Mouse (Mus musculus): ENCODE data around the gene Cyp2d26. TPM values are rescaled to one million over a fixed set of nuclear protein-coding genes. Genes with fewer than 3 reads are reported as not detected.
A peak's percentile ranks its signal among the peaks of the same experiment; 100 is the strongest.
"Not testable (repeated sequence)": the region's sequence is repeated elsewhere in the genome, so short reads cannot be mapped to it uniquely, and the experiment has no call there.

Cyp2d26 gene
- polyA plus RNA-seq, 1 experiment from 2014 or later = not detected

DNA sequence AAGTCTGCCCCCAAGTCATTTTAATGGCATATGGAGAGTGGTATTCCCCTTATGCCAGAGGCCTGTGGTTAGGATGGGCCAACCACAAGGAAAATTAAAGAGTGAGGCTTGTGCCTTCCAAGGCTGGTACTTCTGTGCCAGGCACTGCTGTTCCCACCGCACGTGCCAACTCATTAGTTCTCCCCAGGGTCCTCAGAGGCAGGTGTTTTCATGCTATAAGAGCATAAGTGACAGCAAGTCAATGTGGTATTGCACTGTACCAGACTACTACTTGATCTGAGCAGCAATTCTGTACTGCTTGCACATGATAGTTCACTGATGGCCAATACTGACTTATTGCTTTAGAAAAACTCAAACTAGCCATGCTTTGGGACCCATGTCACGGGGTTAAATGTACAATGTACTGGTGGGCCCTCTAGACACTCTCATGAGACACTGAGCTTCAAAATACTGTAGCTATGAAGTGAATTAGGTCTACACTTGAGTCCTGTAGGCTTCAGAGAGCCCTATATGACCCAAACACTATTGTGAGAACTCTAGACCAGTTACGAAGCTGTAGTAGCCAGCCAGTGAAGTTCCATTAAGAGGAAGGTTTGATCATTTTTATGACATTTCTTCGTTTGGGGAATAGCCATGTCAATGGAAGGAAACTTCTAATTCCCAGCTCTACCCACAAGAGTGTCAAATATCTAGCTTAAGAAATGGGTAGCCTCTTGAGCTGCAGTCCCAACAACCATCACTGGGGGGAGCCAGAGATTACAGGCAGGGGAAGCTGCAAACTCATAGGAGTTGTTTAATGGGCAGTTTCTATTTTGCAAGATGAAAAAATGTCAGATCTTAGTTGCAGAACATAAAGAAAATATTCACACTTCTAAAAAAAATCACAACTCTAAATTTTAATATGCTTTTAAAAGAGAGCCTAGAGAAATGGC, 10.9 kb upstream of the Cyp2d26 start:
- Histone ChIP-seq H3K9ac (no peak overlapping the region), H3K36me3 (no peaks in the 10 kb centered on the region), H3K4me3 (no peak overlapping the region), H3K27me3 (no peaks in the 10 kb centered on the region), H3K4me1 (replicated peaks) (0 out of 2 replicates have a peak, but pooled peaks cover 4% of the 10 kb centered on the region), H3K9me3 (no peaks in the 10 kb centered on the region), H3K27ac (replicated peaks) (no peak overlapping the region), H3K4me2 (no peak overlapping the region)
- ATAC-seq (ENCODE audit: low FRiP score, low read depth) = peak; percentile 49; the same call in 1 of the 2 replicates
- WGBS = 61% methylated on average over 5 of the region's 5 CpGs

DNA sequence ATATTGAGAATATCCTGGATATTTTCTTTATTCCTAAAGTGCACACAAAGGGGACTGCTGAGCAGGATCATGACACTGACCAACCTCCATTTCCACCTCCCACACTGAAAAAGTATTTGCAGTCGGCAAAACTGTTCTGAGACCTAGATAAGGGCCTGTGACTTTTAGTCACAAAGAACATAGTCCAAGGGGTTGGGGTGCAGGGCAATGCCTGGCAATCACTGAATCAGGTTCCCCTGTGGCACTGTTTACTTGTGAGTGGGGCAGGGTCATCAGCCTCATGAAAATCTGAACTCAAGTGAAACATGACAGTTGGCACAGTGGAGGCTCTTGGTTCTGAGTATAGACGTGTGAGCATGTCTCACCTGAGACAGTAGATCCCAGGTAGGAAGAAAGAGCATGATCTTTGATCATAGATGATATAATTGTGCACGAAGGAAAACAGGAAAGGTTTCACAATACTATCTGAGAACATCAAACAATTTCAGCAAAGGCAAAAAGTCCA, 1.9 kb upstream of the Cyp2d26 start:
- Histone ChIP-seq H3K4me3 (no peak overlapping the region), H3K27ac (replicated peaks) (no peak overlapping the region), H3K4me1 (replicated peaks) (no peaks in the 10 kb centered on the region), H3K9me3 (no peaks in the 10 kb centered on the region), H3K36me3 (no peaks in the 10 kb centered on the region), H3K9ac (no peak overlapping the region), H3K27me3 (no peaks in the 10 kb centered on the region), H3K4me2 (no peak overlapping the region)
- WGBS = 83% methylated on average over 3 of the region's 3 CpGs
- no peak for ATAC-seq (ENCODE audit: low FRiP score, low read depth)

DNA sequence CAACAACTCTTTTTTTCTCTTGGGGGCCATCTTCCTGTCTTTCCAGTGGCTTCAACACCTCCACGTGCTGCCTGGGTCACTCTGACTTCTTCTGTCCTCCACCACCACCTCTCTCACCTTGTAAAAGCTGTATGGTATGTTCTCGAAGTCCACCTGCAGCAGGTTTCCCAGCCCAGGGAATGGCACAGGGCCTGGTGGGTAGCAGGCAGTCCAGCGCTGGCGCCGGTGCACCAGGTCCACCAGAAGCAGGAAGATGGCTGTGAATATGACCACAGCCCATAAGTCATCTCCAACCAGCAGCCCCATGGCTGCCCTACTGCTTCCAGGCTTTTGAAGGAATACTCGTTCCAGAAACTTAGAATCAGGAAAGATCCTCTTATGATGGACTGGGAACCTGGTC, 226 bp downstream of the Cyp2d26 start:
- Histone ChIP-seq H3K4me3 (no peak overlapping the region), H3K9ac (no peak overlapping the region), H3K36me3 (no peaks in the 10 kb centered on the region), H3K4me1 (replicated peaks) (no peaks in the 10 kb centered on the region), H3K9me3 (no peaks in the 10 kb centered on the region), H3K4me2 (no peak overlapping the region), H3K27me3 (no peaks in the 10 kb centered on the region), H3K27ac (replicated peaks) (no peak overlapping the region)
- WGBS = 89% methylated on average over 6 of the region's 6 CpGs
- ATAC-seq (ENCODE audit: low FRiP score, low read depth) = no peak

DNA sequence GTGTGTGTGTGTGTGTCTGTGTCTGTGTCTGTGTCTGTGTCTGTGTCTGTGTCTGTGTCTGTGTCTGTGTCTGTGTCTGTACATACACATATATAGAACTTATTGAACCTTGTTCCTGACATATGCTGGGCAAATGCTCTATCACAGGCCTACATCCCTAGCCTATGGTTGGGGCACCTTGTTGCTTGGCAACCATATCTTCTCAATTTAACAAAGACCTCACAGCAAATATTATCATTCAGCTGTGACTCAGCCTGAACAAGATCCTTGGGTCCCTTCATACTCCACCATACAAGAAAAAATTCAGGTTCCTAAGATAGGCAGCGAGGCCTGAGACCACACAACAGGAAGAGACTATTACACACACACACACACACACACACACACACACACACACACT, 640 bp downstream of the Cyp2d26 start:
- Histone ChIP-seq H3K4me3 (no peak overlapping the region), H3K9me3 (no peaks in the 10 kb centered on the region), H3K4me2 (no peak overlapping the region), H3K36me3 (no peaks in the 10 kb centered on the region), H3K9ac (no peak overlapping the region), H3K27ac (replicated peaks) (no peak overlapping the region), H3K27me3 (no peaks in the 10 kb centered on the region), H3K4me1 (replicated peaks) (no peaks in the 10 kb centered on the region)
- 92% methylated on average over 1 of the region's 1 CpGs for WGBS
- ATAC-seq (ENCODE audit: low FRiP score, low read depth) = no peak

DNA sequence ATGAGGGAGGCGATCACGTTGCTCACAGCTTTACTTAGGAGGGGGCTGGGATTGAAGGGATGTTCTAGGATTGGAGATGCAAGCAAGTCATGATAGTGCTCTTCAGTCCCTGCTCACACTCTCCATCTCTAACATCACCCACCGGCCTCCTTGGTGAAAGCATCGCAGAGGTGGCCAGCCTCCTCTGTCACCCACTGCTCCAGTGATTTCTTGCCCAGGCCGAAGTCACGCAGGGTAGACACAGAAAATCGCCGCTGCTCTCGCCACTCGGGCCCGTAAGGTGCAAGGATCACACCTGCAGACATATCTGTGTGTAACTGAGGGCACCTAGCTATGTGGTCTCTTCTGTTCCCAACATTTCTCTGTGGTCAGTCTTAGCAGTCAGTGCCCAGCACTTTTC, 1.5 kb downstream of the Cyp2d26 start:
- Histone ChIP-seq H3K27ac (replicated peaks) (no peak overlapping the region), H3K4me1 (replicated peaks) (no peaks in the 10 kb centered on the region), H3K4me3 (no peak overlapping the region), H3K27me3 (no peaks in the 10 kb centered on the region), H3K36me3 (no peaks in the 10 kb centered on the region), H3K4me2 (no peak overlapping the region), H3K9me3 (no peaks in the 10 kb centered on the region), H3K9ac (no peak overlapping the region)
- ATAC-seq (ENCODE audit: low FRiP score, low read depth) = no peak
- 94% methylated on average over 11 of the region's 11 CpGs for WGBS

DNA sequence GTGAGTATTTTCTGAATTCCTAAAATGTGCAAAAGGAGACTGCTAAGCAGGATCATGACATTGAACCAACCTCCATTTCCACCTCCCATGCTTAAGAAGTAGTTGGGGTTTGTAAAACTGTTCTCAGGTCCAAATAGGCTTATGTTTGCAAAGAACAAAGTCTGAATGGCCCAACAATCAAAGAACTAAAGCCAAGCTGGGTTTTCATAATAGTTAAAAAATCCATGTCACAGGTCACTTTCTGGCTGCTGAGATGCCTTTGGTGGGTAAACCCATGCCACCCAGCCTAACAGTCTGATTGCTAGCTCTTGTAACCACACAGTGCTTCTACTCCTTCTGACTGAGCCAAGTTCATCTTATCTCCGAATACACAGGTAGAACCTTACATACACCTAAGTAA, 9.5 kb downstream of the Cyp2d26 start:
- no peaks in the 10 kb centered on the region for H3K9me3 ChIP-seq
- no peaks in the 10 kb centered on the region for H3K36me3 ChIP-seq
- no peak overlapping the region for H3K9ac ChIP-seq
- H3K4me3 ChIP-seq = no peak overlapping the region
- H3K4me1 ChIP-seq (replicated peaks) = no peaks in the 10 kb centered on the region
- 74% methylated on average over 1 of the region's 1 CpGs for WGBS
- H3K27ac ChIP-seq (replicated peaks) = no peak overlapping the region
- no peaks in the 10 kb centered on the region for H3K27me3 ChIP-seq
- no peak overlapping the region for H3K4me2 ChIP-seq
- no peak for ATAC-seq (ENCODE audit: low FRiP score, low read depth)

DNA sequence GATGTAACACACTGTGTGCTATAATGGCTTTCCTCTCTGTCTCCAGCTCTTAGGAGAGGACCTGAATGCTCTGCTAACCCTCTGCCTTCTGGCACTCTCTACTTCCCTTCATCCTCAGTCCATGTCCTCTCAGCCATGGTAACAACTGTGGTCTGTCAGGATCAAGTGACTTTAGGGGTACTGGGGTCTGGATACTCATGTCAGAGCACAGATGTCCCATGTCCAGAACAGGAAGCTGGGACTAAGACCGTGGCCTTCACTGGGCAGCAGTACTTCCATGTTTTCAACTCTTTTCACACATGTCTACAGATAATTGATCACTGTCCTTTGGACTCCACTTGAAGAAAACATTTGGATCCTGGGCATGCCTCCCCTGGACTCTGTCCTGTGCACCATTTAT, 10.3 kb downstream of the Cyp2d26 start:
- Histone ChIP-seq H3K9me3 (no peaks in the 10 kb centered on the region), H3K4me1 (replicated peaks) (no peaks in the 10 kb centered on the region), H3K36me3 (no peaks in the 10 kb centered on the region), H3K4me2 (no peak overlapping the region), H3K27me3 (no peaks in the 10 kb centered on the region), H3K9ac (no peak overlapping the region), H3K27ac (replicated peaks) (no peak overlapping the region), H3K4me3 (no peak overlapping the region)
- ATAC-seq (ENCODE audit: low FRiP score, low read depth) = no peak
- WGBS = 88% methylated on average over 1 of the region's 1 CpGs

DNA sequence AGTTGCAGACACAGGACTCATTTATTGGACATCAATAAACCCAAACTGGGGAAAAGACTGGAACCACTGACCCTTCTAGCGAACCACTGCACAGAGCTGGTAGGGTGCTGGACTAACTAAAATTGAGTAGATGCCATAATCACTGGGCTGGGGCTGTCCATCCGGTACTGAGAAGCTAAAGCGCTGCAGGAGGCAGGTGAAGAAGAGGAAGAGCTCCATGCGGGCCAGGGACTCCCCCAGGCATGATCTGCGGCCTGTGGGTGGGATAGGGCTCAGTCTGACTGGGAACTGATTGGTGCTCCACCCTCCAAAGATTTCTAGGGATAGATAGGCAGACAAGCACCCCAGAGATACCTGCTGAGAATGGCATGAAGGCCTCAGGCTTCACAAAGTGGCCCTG, 16.2 kb downstream of the Cyp2d26 start:
- H3K27ac ChIP-seq (replicated peaks); H3K9ac ChIP-seq; H3K4me3 ChIP-seq; H3K36me3 ChIP-seq; H3K4me1 ChIP-seq (replicated peaks); ATAC-seq (ENCODE audit: low FRiP score, low read depth); H3K4me2 ChIP-seq; H3K9me3 ChIP-seq; H3K27me3 ChIP-seq: not testable (repeated sequence)
- 90% methylated on average over 5 of the region's 5 CpGs for WGBS

DNA sequence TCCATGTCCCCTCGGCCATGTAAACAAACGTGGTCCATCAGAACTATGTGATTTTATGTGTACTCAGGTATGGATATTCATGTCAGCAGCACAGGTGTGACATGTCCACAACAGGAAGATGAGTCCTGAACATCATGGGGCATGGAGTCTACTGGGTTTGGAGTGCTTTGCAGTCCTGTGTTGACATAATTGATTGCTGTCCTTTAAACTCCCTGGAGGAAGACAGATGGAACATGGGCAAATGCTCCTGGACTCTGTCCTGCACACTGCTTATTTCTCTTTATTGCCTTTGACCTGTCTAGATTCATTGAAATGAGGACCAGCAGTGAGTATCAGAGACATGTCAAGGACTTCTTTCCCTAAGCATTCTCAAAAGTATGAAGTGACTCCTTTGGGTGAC, 28.2 kb downstream of the Cyp2d26 start:
- Histone ChIP-seq H3K4me2 (no peak overlapping the region), H3K36me3 (no peaks in the 10 kb centered on the region), H3K9me3 (no peaks in the 10 kb centered on the region), H3K4me1 (replicated peaks) (no peaks in the 10 kb centered on the region), H3K9ac (no peak overlapping the region), H3K4me3 (no peak overlapping the region), H3K27me3 (no peaks in the 10 kb centered on the region), H3K27ac (replicated peaks) (no peak overlapping the region)
- ATAC-seq (ENCODE audit: low FRiP score, low read depth) = no peak
- whole genome bisulfite sequencing = 90% methylated on average over 2 of the region's 2 CpGs

DNA sequence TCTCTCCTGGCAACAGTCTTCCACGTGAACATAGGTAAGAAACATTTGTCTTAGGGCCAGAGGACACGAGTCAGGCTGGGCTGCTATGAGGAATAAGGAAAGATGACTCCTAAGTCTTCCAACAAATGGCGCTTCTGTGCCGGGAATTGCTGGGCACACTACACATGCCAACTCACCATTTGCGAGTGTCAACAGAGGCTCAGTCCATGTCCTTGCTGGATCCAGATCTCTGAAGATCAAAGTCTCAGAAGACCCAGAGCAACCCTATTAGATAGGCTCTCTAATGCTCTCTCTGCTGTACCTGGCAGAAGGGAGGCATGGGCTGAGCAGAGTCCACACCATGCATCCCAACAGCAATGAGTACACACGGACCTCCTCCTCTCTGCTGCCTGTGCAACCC, 29.2 kb downstream of the Cyp2d26 start:
- H3K9ac ChIP-seq = no peak overlapping the region
- WGBS = 85% methylated on average over 6 of the region's 6 CpGs

DNA sequence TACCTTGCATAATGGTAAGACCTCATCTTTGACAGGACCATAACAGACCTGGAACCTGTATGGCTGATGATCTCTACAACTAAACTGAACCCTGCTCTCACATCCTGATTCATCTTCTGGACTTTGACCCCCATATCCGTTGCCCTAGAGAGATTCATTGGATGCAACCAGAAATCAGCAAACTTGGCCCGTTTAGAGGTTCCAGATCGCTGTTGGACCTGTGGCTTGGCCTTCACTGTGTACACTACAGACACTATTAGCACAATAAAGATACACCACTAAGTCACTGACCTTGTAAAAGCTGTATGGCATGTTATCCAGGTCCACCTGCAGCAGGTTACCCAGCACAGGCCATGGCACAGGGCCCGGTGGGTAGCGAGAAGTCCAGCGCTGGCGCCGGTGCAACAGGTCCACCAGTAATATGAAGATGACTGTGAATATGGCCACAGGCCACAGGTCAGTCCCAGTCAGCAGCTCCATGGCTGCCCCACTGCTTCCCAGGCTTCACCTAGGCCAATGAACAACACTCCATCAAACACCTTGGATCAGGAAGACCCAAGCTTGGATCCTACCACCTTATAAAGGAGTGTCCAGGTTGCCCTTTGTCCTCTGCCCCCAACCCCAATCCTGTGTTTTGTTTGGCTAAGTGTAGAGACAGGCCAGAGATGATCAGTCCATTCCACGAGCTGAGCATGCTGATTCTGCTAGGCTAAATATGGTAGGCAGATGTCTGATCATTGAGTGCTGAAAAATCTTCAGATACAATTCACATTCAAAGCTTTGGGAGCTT, 30.3 kb downstream of the Cyp2d26 start, which contains the start of gene Cyp2d40:
Cyp2d40 (minus strand) TSS at position 553 of the 790 bp plus-strand sequence.
- H3K27ac ChIP-seq (replicated peaks) = no peak within 1 kb of the TSS
- H3K9ac ChIP-seq = no peak within 1 kb of the TSS
- no peaks in the 10 kb centered on the region for H3K9me3 ChIP-seq
- no peak within 1 kb of the TSS for H3K4me3 ChIP-seq
- no peaks in the 10 kb centered on the region for H3K4me1 ChIP-seq (replicated peaks)
- 94% methylated on average over 9 of the region's 9 CpGs for WGBS
- no peak for ATAC-seq (ENCODE audit: low FRiP score, low read depth)
- H3K27me3 ChIP-seq = no peaks in the 10 kb centered on the region
- no peaks in the 10 kb centered on the region for H3K36me3 ChIP-seq
- no peak within 1 kb of the TSS for H3K4me2 ChIP-seq

More for the DNA sequence above, 29.2 kb downstream of the Cyp2d26 start:
- Histone ChIP-seq H3K27ac (replicated peaks) (no peak overlapping the region), H3K9me3 (no peaks in the 10 kb centered on the region), H3K4me3 (no peak overlapping the region), H3K36me3 (no peaks in the 10 kb centered on the region), H3K4me2 (no peak overlapping the region), H3K27me3 (no peaks in the 10 kb centered on the region), H3K4me1 (replicated peaks) (no peaks in the 10 kb centered on the region)
- ATAC-seq (ENCODE audit: low FRiP score, low read depth) = no peak

DNA sequence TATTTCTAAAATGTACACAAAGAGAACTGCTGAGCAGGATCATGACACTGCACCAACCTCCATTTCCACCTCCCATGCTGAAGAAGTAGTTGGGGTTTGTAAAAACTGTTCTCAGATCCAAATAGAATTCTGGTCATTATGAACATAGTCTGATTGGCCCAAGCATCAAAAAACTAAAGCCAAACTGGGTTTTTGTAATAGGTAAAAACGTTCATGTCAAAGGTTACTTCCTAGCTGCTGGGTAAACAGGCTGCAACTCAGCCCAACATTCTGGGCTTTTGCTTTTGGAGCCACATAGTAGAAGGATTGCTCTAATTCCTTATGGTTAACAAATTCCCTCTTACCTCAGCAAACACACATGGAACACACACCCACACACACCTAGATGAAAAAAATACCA, 46.0 kb downstream of the Cyp2d26 start:
- no peaks in the 10 kb centered on the region for H3K36me3 ChIP-seq
- WGBS = 73% methylated on average over 1 of the region's 1 CpGs
- no peak overlapping the region for H3K4me2 ChIP-seq
- no peaks in the 10 kb centered on the region for H3K4me1 ChIP-seq (replicated peaks)
- no peaks in the 10 kb centered on the region for H3K9me3 ChIP-seq
- H3K4me3 ChIP-seq = no peak overlapping the region
- ATAC-seq (ENCODE audit: low FRiP score, low read depth) = no peak
- no peak overlapping the region for H3K27ac ChIP-seq (replicated peaks)
- H3K27me3 ChIP-seq = no peaks in the 10 kb centered on the region
- H3K9ac ChIP-seq = no peak overlapping the region
